Mouse (Mus musculus) erythroblast, embryonic 14.5 days (primary cell): ENCODE results near the gene Epn1.

Experiments
- GATA1 ChIP-seq: IDR thresholded peaks from 2 replicates; pipeline ENCODE4 v1.6.1; 2012; ENCODE audit warnings: low read length, inconsistent platforms, mixed read lengths
- TAL1 ChIP-seq: IDR thresholded peaks from 3 replicates; pipeline ENCODE4 v1.6.1; 2012; ENCODE audit warnings: low read length, inconsistent platforms, mixed read lengths

- TF ChIP-seq GATA1 (no peak), TAL1 (no peak)
Measured at GRCm38 (mm10) chr7:5092381-5092780, 12.3 kb downstream of the Epn1 start.
